Mouse (Mus musculus) liver, embryonic 14.5 days (tissue): ENCODE measurements around the gene Nedd9. TPM values are rescaled to one million over a fixed set of nuclear protein-coding genes. Genes with fewer than 3 reads are reported as not detected.

Experiments used
- ATAC-seq: fragments of 200-750 bp; cut with Nextera tagmentation; 2 replicates; pipeline ENCODE4 v1.8.0; 2017; ENCODE audit warnings: moderate number of reproducible peaks, mild to moderate bottlenecking, moderate library complexity; ENCODE audit not compliant: insufficient read depth
- DNase-seq, 3 experiments: peaks; one replicate each; pipeline ENCODE4 v3.0.0-alpha.2; 2012 to 2013; ENCODE audit warnings: low read depth in 3 of 3, low spot score in 3 of 3
- H3K27ac ChIP-seq: fragments of 300-500 bp; sonication (generic); 2 replicates; pipeline ENCODE4 v1.5.1; 2014; ENCODE audit warnings: moderate library complexity, mild to moderate bottlenecking, control low read depth, inconsistent platforms
- H3K27me3 ChIP-seq: fragments of 300-500 bp; sonication (generic); 2 replicates; pipeline ENCODE4 v1.6.1; 2014; ENCODE audit warnings: mild to moderate bottlenecking, low read length, moderate library complexity; ENCODE audit not compliant: control insufficient read depth, insufficient read depth
- H3K36me3 ChIP-seq: fragments of 300-500 bp; sonication (generic); replicated peaks from 2 replicates; pipeline ENCODE4 v1.6.1; 2014; ENCODE audit warnings: low read depth; ENCODE audit not compliant: control insufficient read depth, insufficient read depth
- H3K4me1 ChIP-seq, 2 experiments: fragments of 200-500 bp in 1 of 2; fragments of 300-500 bp in 1 of 2; sonication (generic) in 1 of 2; replicated peaks; 2 replicates each; pipeline ENCODE4 v1.6.1; 2012 to 2014; ENCODE audit warnings: antibody characterized with exemption in 1 of 2, inconsistent platforms in 1 of 2, low read length in 1 of 2; ENCODE audit not compliant: control insufficient read depth in 2 of 2, insufficient read depth in 2 of 2
- H3K4me2 ChIP-seq: fragments of 300-500 bp; sonication (generic); 2 replicates; pipeline ENCODE4 v1.6.1; 2014; ENCODE audit warnings: low read depth, mild to moderate bottlenecking, control low read depth, moderate library complexity
- H3K4me3 ChIP-seq, 2 experiments: fragments of 200-500 bp in 1 of 2; fragments of 300-500 bp in 1 of 2; sonication (generic) in 1 of 2; 2 replicates each; pipeline ENCODE4 v1.5.1; 2012 to 2014; ENCODE audit warnings: low read depth in 2 of 2, low read length in 2 of 2, mild to moderate bottlenecking in 2 of 2, control low read depth in 1 of 2, inconsistent platforms in 1 of 2, moderate library complexity in 1 of 2; ENCODE audit not compliant: insufficient read depth in 1 of 2
- H3K9ac ChIP-seq: fragments of 300-500 bp; sonication (generic); replicated peaks from 2 replicates; pipeline ENCODE4 v1.6.1; 2014; ENCODE audit warnings: mild to moderate bottlenecking, control low read depth, moderate library complexity
- H3K9me3 ChIP-seq: fragments of 300-500 bp; sonication (generic); 2 replicates; pipeline ENCODE4 v1.6.1; 2016; ENCODE audit warnings: low read length, mixed read lengths; ENCODE audit not compliant: control insufficient read depth
- CTCF ChIP-seq: IDR thresholded peaks from 2 replicates; pipeline ENCODE4 v1.5.1; 2016; ENCODE audit warnings: antibody characterized with exemption, low read depth, control low read depth
- EP300 ChIP-seq: IDR thresholded peaks from 2 replicates; pipeline ENCODE4 v1.6.1; 2016; ENCODE audit warnings: antibody characterized with exemption, low read depth
- WGBS: fragments of 180-500 bp; shearing (Covaris S2); extraction: QIAGEN DNeasy Blood & Tissue Kit; methylation state at CpG from one replicate; pipeline ENCODE4 v1.1.7; 2014; ENCODE audit not compliant: insufficient replicate concordance; 5-methylcytosine and 5-hydroxymethylcytosine counted together
- polyA plus RNA-seq, 2 experiments: library from polyadenylated mRNA; depleted of rRNA in 1 of 2; stranded (reverse) in 1 of 2; unstranded in 1 of 2; fragments of >200 nt; fragmentation: Nextera tagmentation in 1 of 2; extraction: Ambion mirVana in 1 of 2; gene quantifications; 2 replicates each; pipeline versions ENCODE4 v1.2.1 to v1.2.3; 2012 to 2014

Gene Nedd9
- polyA plus RNA-seq, 2 experiments: 1.2 to 2.7 TPM

DNA sequence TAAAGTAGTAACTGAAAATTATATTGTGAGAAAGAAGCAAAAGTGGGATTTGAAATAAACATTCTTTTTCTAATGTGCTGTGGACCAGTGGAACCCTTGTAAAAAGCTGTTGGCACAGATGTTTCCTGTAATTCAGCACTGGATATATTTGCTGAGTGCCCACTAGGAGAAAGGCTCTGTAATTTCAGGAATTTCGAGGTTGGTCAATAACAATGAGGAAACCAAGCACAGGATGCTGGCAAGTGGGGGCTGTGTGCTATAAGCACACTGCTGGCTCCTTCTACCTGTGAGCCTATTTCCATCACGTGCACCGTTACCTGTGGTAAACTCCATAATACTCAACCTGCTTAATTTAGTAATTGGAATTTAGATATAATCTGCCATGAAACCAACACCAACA is 133.5 kb downstream of the Nedd9 start:
- Histone ChIP-seq H3K9ac (no peak overlapping the region), H3K27me3 (peaks cover 9% of the 10 kb centered on the region), H3K9me3 (no peaks in the 10 kb centered on the region), H3K4me3 (no peak overlapping the region), H3K4me1 (peaks cover 0 to 5% of the 10 kb centered on the region in 2 experiments; a peak in 2 of 4 replicates), H3K36me3 (no peaks in the 10 kb centered on the region), H3K27ac (no peak overlapping the region), H3K4me2 (no peak overlapping the region)
- DNase-seq: no peak
- WGBS: 40% methylated on average over 3 of the region's 3 CpGs
- TF ChIP-seq EP300 (no peak), CTCF (no peak)
- ATAC-seq: no peak

DNA sequence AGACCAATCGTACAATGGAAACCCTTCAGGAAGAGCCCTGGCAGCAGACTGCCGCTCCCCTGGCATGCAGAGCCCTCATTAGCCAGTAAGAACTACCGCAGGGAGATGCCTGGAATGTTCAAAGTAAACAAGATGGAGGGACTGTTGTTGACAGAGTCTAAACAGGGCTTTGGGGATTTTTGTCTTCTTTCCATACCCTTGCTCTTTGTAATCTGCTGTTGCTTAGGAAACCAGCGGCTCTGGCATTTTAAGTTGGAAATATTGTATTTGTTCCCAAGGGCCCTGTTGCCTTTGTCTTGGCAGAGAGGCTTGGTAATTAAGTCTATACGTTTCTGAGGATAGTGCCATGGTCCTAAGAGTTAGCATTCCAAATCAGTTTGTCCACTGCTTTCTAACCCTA is 134.8 kb downstream of the Nedd9 start:
- H3K36me3 ChIP-seq: no peaks in the 10 kb centered on the region
- H3K27ac ChIP-seq: no peak overlapping the region
- H3K4me2 ChIP-seq: no peak overlapping the region
- H3K9me3 ChIP-seq: no peaks in the 10 kb centered on the region
- ATAC-seq (no peak), DNase-seq (no peak)
- no peak overlapping the region for H3K9ac ChIP-seq
- H3K27me3 ChIP-seq: peaks cover under 1% of the 10 kb centered on the region; the same call in 1 of the 2 replicates
- no peak for TF ChIP-seq CTCF
- no peak for TF ChIP-seq EP300
- WGBS: 53% methylated on average over 5 of the region's 5 CpGs
- H3K4me1 ChIP-seq: peaks cover 0 to 5% of the 10 kb centered on the region in 2 experiments; a peak in 2 of 4 replicates
- no peak overlapping the region for H3K4me3 ChIP-seq

DNA sequence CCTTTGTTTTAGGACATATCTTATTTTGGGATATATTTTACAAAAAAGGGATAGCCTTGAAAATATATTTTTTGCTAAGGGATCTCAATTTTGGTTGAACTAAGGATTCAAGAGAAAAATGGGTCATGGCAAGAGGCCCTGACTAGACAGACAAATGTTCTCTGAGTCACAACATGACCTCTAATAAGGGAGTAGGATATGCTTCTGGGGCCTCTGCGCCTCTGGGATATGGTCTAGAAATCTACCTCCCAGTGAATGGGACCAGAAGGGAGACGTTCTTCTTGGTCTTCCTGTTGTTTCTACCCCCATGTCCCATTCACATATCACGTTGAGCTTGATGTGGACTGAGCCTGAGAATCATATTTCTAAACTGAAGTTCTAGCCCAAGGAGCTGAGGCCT is 136.6 kb downstream of the Nedd9 start:
- Histone ChIP-seq H3K4me3 (no peak overlapping the region), H3K4me2 (no peak overlapping the region), H3K36me3 (no peaks in the 10 kb centered on the region), H3K27ac (no peak overlapping the region), H3K9ac (no peak overlapping the region), H3K4me1 (peaks cover 0 to 7% of the 10 kb centered on the region in 2 experiments; a peak in 2 of 4 replicates), H3K27me3 (no peaks in the 10 kb centered on the region), H3K9me3 (no peaks in the 10 kb centered on the region)
- 47% methylated on average over 3 of the region's 3 CpGs for WGBS
- DNase-seq (no peak), ATAC-seq (no peak)
- no peak for TF ChIP-seq CTCF

DNA sequence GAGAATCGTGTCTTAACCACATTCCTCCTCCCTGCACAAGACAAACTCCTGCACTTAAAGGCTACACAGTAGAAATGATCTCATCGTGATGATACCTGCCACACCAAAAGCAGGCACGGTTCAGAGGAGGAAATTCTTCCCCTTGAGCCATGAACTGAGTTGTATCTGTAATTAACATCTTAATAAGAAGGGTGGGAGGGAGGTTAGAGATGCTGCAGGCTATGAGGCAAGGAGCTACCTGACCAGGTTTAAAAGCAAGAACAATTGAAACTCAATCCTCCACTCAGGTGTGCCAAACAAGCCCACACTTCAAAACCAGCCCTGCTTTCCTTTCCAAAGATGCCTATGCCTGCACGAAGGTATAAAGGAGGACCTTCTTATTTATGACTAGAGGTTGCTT is 137.4 kb downstream of the Nedd9 start:
- no peaks in the 10 kb centered on the region for H3K27me3 ChIP-seq
- H3K9ac ChIP-seq: no peak overlapping the region
- H3K36me3 ChIP-seq: no peaks in the 10 kb centered on the region
- no peak for TF ChIP-seq CTCF
- no peak for TF ChIP-seq EP300
- H3K9me3 ChIP-seq: no peaks in the 10 kb centered on the region
- DNase-seq (no peak), ATAC-seq (no peak)
- 47% methylated on average over 4 of the region's 4 CpGs for WGBS
- peaks cover 0 to 7% of the 10 kb centered on the region in 2 experiments; a peak in 2 of 4 replicates for H3K4me1 ChIP-seq
- no peak overlapping the region for H3K4me2 ChIP-seq
- no peak overlapping the region for H3K4me3 ChIP-seq
- no peak overlapping the region for H3K27ac ChIP-seq

DNA sequence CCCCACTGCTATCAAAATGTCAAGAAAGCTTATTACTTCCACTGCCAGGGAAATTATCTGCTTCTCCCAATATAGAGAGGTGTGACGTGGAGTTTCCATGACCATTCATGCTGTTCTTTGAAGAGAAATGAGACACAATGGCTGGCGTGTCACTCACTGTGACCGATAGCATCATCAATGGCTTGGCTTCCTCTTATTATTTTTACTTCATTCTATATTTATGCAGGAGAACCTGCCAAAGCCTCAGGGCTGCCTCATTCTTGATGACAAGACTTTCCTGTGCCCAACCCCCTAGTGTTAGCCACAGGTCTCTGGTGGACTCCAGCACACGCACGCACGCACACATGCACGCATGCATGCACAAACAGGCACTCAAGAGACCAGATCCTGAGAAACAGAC is 141.4 kb downstream of the Nedd9 start:
- ATAC-seq (no peak), DNase-seq (no peak)
- no peaks in the 10 kb centered on the region for H3K27me3 ChIP-seq
- TF ChIP-seq EP300 (no peak), CTCF (no peak)
- no peaks in the 10 kb centered on the region for H3K9me3 ChIP-seq
- no peaks in the 10 kb centered on the region for H3K36me3 ChIP-seq
- H3K4me2 ChIP-seq: no peak overlapping the region
- H3K4me1 ChIP-seq: peaks cover 0 to 8% of the 10 kb centered on the region in 2 experiments; a peak in 2 of 4 replicates
- H3K4me3 ChIP-seq: no peak overlapping the region
- H3K27ac ChIP-seq: no peak overlapping the region
- H3K9ac ChIP-seq: no peak overlapping the region
- 36% methylated on average over 7 of the region's 7 CpGs for WGBS
